Mouse (Mus musculus): Measurements from ENCODE around the gene Pnck. TPM values are rescaled to one million over a fixed set of nuclear protein-coding genes. Genes with fewer than 3 reads are reported as not detected.

Gene Pnck
- polyA plus RNA-seq, 1 experiment: not detected

DNA sequence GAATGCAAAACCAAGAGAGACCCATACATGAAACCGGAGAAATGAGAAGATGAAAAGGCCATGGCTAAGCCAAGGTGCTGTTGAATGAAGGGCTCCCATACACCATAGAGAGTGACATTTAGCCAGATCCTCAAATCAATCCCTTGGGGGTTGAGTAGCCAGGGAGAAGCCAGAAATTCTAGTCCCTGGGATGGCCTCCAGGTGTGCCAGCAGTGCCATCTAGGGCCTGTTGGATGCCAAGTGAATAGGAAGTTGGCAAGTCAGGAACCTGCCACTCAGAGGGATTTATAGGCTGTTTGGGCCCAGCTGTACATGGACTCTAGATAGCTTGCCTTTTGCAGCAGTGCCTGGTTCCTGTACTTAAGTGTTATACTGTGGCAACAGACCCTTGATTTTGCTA lies 44.0 kb downstream of the Pnck start:
- Histone ChIP-seq H3K4me3 (replicated peaks) (no peak overlapping the region), H3K27me3 (ENCODE audit: control insufficient read depth) (peaks cover 5% of the 10 kb centered on the region; the same call in 1 of the 2 replicates)

GRCm38 (mm10) chrX:73613665-73614064 lies 46.3 kb downstream of the Pnck start:
- Histone ChIP-seq H3K9me3 (ENCODE audit: control insufficient read depth, low read length) (no peaks in the 10 kb centered on the region; the same call in none of the 2 replicates), H3K4me1 (ENCODE audit: control insufficient read depth) (no peaks in the 10 kb centered on the region), H3K36me3 (ENCODE audit: control insufficient read depth) (no peaks in the 10 kb centered on the region), H3K27me3 (ENCODE audit: control insufficient read depth) (peaks cover 4% of the 10 kb centered on the region; the same call in 1 of the 2 replicates), H3K4me3 (replicated peaks) (no peak overlapping the region)
- TF ChIP-seq GATA1 (IDR thresholded peaks at IDR 0.05; ENCODE audit: low read length) (no peak), TAL1 (IDR thresholded peaks at IDR 0.05; ENCODE audit: low read length) (no peak)

More for the DNA sequence above, 44.0 kb downstream of the Pnck start:
- TF ChIP-seq GATA1 (IDR thresholded peaks at IDR 0.05; ENCODE audit: low read length): no peak
- no peak for TF ChIP-seq TAL1 (IDR thresholded peaks at IDR 0.05; ENCODE audit: low read length)
- H3K9me3 ChIP-seq (ENCODE audit: control insufficient read depth, low read length): no peaks in the 10 kb centered on the region; the same call in 1 of the 2 replicates
- H3K4me1 ChIP-seq (ENCODE audit: control insufficient read depth): no peaks in the 10 kb centered on the region
- no peaks in the 10 kb centered on the region for H3K36me3 ChIP-seq (ENCODE audit: control insufficient read depth)

Other genes starting within 250 kb of the Pnck start
- gene Zfp92, start 249.0 kb downstream of the Pnck start, polyA plus RNA-seq (2012): not detected in 2 replicates
- not detected in 2 replicates for gene Trex2, start 224.8 kb downstream of the Pnck start, polyA plus RNA-seq (2012)
- 0.72 and 1.1 TPM in 2 replicates for gene Haus7, start 201.1 kb downstream of the Pnck start, polyA plus RNA-seq (2012)
- 0.01 and 0.04 TPM in 2 replicates for gene Bgn, start 176.5 kb downstream of the Pnck start, polyA plus RNA-seq (2012)
- not detected in 2 replicates for gene Atp2b3, start 157.0 kb downstream of the Pnck start, polyA plus RNA-seq (2012)
- 0.10 TPM in 2 replicates for gene Dusp9, start 20.7 kb downstream of the Pnck start, polyA plus RNA-seq (2012)
- gene Slc6a8, start 13.0 kb upstream of the Pnck start, polyA plus RNA-seq (2012): not detected in 2 replicates
- gene Bcap31, start 56.1 kb upstream of the Pnck start, polyA plus RNA-seq (2012): 1.6 and 1.8 TPM in 2 replicates
- gene Abcd1, start 56.5 kb upstream of the Pnck start, polyA plus RNA-seq (2012): 1.6 and 2.2 TPM in 2 replicates
- gene Plxnb3, start 97.0 kb upstream of the Pnck start, polyA plus RNA-seq (2012): not detected in 2 replicates
- gene Srpk3, start 114.3 kb upstream of the Pnck start, polyA plus RNA-seq (2012): not detected in 2 replicates
- 4.3 and 5.1 TPM in 2 replicates for gene Idh3g, start 126.8 kb upstream of the Pnck start, polyA plus RNA-seq (2012)
- gene Ssr4, start 126.9 kb upstream of the Pnck start, polyA plus RNA-seq (2012): 2.6 and 3.5 TPM in 2 replicates
- gene Pdzd4, start 164.9 kb upstream of the Pnck start, polyA plus RNA-seq (2012): 0.02 TPM in 1 of 2 replicates, not detected in the other
- not detected in 2 replicates for gene Avpr2, start 232.0 kb upstream of the Pnck start, polyA plus RNA-seq (2012)
- 0.05 and 0.09 TPM in 2 replicates for gene L1cam, start 236.0 kb upstream of the Pnck start, polyA plus RNA-seq (2012)